Mouse (Mus musculus) kidney, adult 9 months (tissue): Measurements from ENCODE around the gene Oxct1.

Experiments
- DNase-seq: peaks from one replicate; pipeline ENCODE4 v3.0.0; 2022

The Oxct1 gene

GRCm38 (mm10) chr15:4124648-4125047 is 98.5 kb downstream of the Oxct1 start:
- no peak for DNase-seq

GRCm38 (mm10) chr15:4138524-4138923 is 112.3 kb downstream of the Oxct1 start:
- DNase-seq = no peak

- no peak for DNase-seq
These were observed 113.3 kb downstream of the Oxct1 start for GRCm38 (mm10) chr15:4139516-4139915.

GRCm38 (mm10) chr15:4145352-4145751 is 119.2 kb downstream of the Oxct1 start:
- no peak for DNase-seq

GRCm38 (mm10) chr15:4147700-4148099 is 121.5 kb downstream of the Oxct1 start:
- no peak for DNase-seq

GRCm38 (mm10) chr15:4148649-4149389 is 122.6 kb downstream of the Oxct1 start:
- no peak for DNase-seq

GRCm38 (mm10) chr15:4154646-4155045 is 128.5 kb downstream of the Oxct1 start:
- DNase-seq = no peak

- no peak for DNase-seq
These were observed 141.8 kb downstream of the Oxct1 start for GRCm38 (mm10) chr15:4167946-4168345.

- DNase-seq = no peak
These were observed 145.4 kb downstream of the Oxct1 start for GRCm38 (mm10) chr15:4171600-4171999.

GRCm38 (mm10) chr15:4197913-4198312 is 171.7 kb downstream of the Oxct1 start:
- DNase-seq = no peak
